Mouse (Mus musculus) forebrain, embryonic 13.5 days (tissue): ENCODE measurements around the gene Itgb3. TPM values are rescaled to one million over a fixed set of nuclear protein-coding genes. Genes with fewer than 3 reads are reported as not detected.

Experiments
- ATAC-seq: fragments of 200-750 bp; cut with Nextera tagmentation; 2 replicates; pipeline ENCODE4 v1.8.0; 2017
- H3K27ac ChIP-seq: fragments of 300-500 bp; sonication (generic); 2 replicates; pipeline ENCODE4 v1.5.1; 2015; ENCODE audit warnings: inconsistent platforms, mild to moderate bottlenecking, moderate library complexity
- H3K27me3 ChIP-seq: fragments of 300-500 bp; sonication (generic); 2 replicates; pipeline ENCODE4 v1.6.1; 2015; ENCODE audit warnings: mild to moderate bottlenecking, inconsistent platforms
- H3K36me3 ChIP-seq: fragments of 300-500 bp; sonication (generic); 2 replicates; pipeline ENCODE4 v1.6.1; 2015; ENCODE audit warnings: mild to moderate bottlenecking, inconsistent platforms; ENCODE audit not compliant: poor library complexity, severe bottlenecking
- H3K4me1 ChIP-seq: fragments of 300-500 bp; sonication (generic); 2 replicates; pipeline ENCODE4 v1.6.1; 2015; ENCODE audit warnings: inconsistent platforms
- H3K4me2 ChIP-seq: fragments of 300-500 bp; sonication (generic); 2 replicates; pipeline ENCODE4 v1.6.1; 2015; ENCODE audit warnings: inconsistent platforms, mild to moderate bottlenecking, moderate library complexity
- H3K4me3 ChIP-seq: fragments of 300-500 bp; sonication (generic); 2 replicates; pipeline ENCODE4 v1.5.1; 2015; ENCODE audit warnings: mild to moderate bottlenecking, inconsistent platforms
- H3K9ac ChIP-seq: fragments of 300-500 bp; sonication (generic); 2 replicates; pipeline ENCODE4 v1.6.1; 2015; ENCODE audit warnings: mild to moderate bottlenecking, inconsistent platforms
- H3K9me3 ChIP-seq: fragments of 300-500 bp; sonication (generic); replicated peaks from 2 replicates; pipeline ENCODE4 v1.6.1; 2016; ENCODE audit warnings: inconsistent platforms
- WGBS: fragments of 180-500 bp; shearing (Covaris S2); methylation state at CpG from one replicate; pipeline ENCODE4 v1.1.7; 2015; 5-methylcytosine and 5-hydroxymethylcytosine counted together
- polyA plus RNA-seq: library from polyadenylated mRNA; unstranded; fragments of >200 nt; fragmentation: Nextera tagmentation; extraction: Ambion mirVana; gene quantifications from 2 replicates; pipeline ENCODE4 v1.2.1, GENCODE M21; 2015

Gene Itgb3
- polyA plus RNA-seq, 1 experiment from 2014 or later = 0.43 TPM

- ATAC-seq = no peak
- WGBS = 19% methylated on average over 23 of the region's 23 CpGs
- H3K4me1 ChIP-seq = no peaks in the 10 kb centered on the region
- peak within 1 kb of the TSS; percentile 43 for H3K4me2 ChIP-seq
- no peak within 1 kb of the TSS; the same call in 1 of the 2 replicates for H3K4me3 ChIP-seq
- H3K27ac ChIP-seq = no peak within 1 kb of the TSS
- no peak within 1 kb of the TSS for H3K9ac ChIP-seq
- no peaks in the 10 kb centered on the region for H3K27me3 ChIP-seq
- no peaks in the 10 kb centered on the region for H3K9me3 ChIP-seq
- no peaks in the 10 kb centered on the region for H3K36me3 ChIP-seq
Measured at GRCm38 (mm10) chr11:104685548-104685947, 77.7 kb downstream of the Itgb3 start, which contains the start of gene Gm11639. Gm11639 (plus strand) TSS chr11:104685707.

DNA sequence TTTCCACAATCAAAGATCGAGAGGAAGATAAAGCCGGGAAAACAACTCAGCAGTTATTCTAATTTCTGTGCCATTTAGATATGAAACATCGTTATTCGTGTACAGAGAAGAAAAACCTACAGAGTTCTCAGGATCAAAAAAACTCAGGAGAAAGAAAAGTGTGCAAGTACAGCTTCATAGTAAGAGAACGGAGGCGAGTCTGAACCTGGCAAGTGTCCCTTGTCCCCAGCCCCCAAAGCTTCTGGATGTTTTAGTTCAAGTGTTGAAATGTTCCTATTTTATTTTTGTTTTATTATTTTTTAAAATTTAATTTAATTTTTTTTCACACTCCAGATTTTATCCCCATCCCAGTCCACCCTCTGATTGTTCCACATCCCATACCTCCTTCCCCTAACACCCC, 85.4 kb downstream of the Itgb3 start:
- Histone ChIP-seq H3K36me3 (no peaks in the 10 kb centered on the region), H3K9me3 (no peaks in the 10 kb centered on the region), H3K27me3 (no peaks in the 10 kb centered on the region), H3K9ac (no peak overlapping the region), H3K4me3 (no peak overlapping the region), H3K4me1 (no peaks in the 10 kb centered on the region), H3K27ac (no peak overlapping the region), H3K4me2 (no peak overlapping the region)
- ATAC-seq = no peak
- 92% methylated on average over 6 of the region's 6 CpGs for WGBS

- ATAC-seq = no peak
- 61% methylated on average over 15 of the region's 15 CpGs for WGBS
- no peak overlapping the region for H3K4me2 ChIP-seq
Measured at GRCm38 (mm10) chr11:104704097-104704496, 96.3 kb downstream of the Itgb3 start.

GRCm38 (mm10) chr11:104707084-104707483, 99.3 kb downstream of the Itgb3 start:
- Histone ChIP-seq H3K27ac (no peak overlapping the region), H3K4me2 (no peak overlapping the region), H3K27me3 (no peaks in the 10 kb centered on the region), H3K9ac (no peak overlapping the region), H3K4me1 (no peaks in the 10 kb centered on the region), H3K9me3 (no peaks in the 10 kb centered on the region), H3K4me3 (no peak overlapping the region), H3K36me3 (no peaks in the 10 kb centered on the region)
- WGBS = 67% methylated on average over 2 of the region's 2 CpGs
- no peak for ATAC-seq

More at GRCm38 (mm10) chr11:104704097-104704496, 96.3 kb downstream of the Itgb3 start:
- no peak overlapping the region for H3K27ac ChIP-seq
- no peaks in the 10 kb centered on the region for H3K9me3 ChIP-seq
- H3K4me3 ChIP-seq = no peak overlapping the region
- H3K4me1 ChIP-seq = no peaks in the 10 kb centered on the region
- H3K9ac ChIP-seq = no peak overlapping the region
- H3K27me3 ChIP-seq = no peaks in the 10 kb centered on the region
- H3K36me3 ChIP-seq = no peaks in the 10 kb centered on the region

Other genes starting within 250 kb of the Itgb3 start
- 26.1 and 29.3 TPM in 2 replicates for gene Kansl1, start 139.1 kb upstream of the Itgb3 start, polyA plus RNA-seq
- 43.7 and 51.4 TPM in 2 replicates for gene Cdc27, start 57.4 kb upstream of the Itgb3 start, polyA plus RNA-seq
- 1.2 and 2.8 TPM in 2 replicates for gene Myl4, start 57.3 kb upstream of the Itgb3 start, polyA plus RNA-seq
- not detected in 2 replicates for gene Gm11639, start 77.7 kb downstream of the Itgb3 start, polyA plus RNA-seq